Mouse (Mus musculus) heart, adult 2 months (tissue): Measurements from ENCODE around the gene Htr6.

Experiments used
- CTCF ChIP-seq: fragments of 200-600 bp; IDR thresholded peaks from 2 replicates; pipeline ENCODE4 v1.8.1; 2022; ENCODE audit warnings: antibody characterized with exemption, mild to moderate bottlenecking, moderate library complexity
- POLR2A ChIP-seq: fragments of 200-500 bp; IDR thresholded peaks from 2 replicates; pipeline ENCODE4 v1.6.1; 2011; ENCODE audit warnings: mild to moderate bottlenecking, low read depth, low read length, control low read depth; ENCODE audit not compliant: insufficient read depth

DNA sequence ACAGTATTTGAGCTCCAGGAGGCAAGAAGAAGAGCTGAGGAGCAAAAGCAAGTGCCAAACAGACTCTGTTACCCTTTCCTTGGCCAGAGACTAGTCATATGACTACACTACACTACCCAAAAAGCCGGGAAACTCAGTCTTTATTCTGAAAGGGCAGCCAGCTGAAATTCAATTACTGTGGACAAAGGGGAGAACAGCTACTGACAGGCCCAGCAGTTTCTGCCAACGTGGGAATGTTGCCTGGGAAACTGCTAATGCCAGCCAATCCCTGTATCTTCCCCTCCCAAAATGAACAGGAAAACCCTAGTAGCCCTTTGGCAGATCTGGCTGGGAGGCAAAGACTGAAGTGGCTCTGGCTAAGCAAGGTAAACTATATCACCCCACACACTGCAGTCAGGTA lies 51.0 kb downstream of the Htr6 start:
- no peak for TF ChIP-seq CTCF
- no peak for TF ChIP-seq POLR2A
